Mouse (Mus musculus) kidney, adult 11 months (tissue): ENCODE measurements around the gene Olfr303.
"Not testable (repeated sequence)": the region's sequence is repeated elsewhere in the genome, so short reads cannot be mapped to it uniquely, and the experiment has no call there.

ENCODE experiments used
- DNase-seq: peaks from one replicate; pipeline ENCODE4 v3.0.0; 2022

Olfr303 gene

GRCm38 (mm10) chr7:86397689-86398088 lies at the start of gene Olfr303:
Olfr303 (minus strand) TSS chr7:86397789.
- no peak for DNase-seq

- DNase-seq, result no peak
Measured at GRCm38 (mm10) chr7:86403546-86403945, 6.0 kb upstream of the Olfr303 start, which contains the start of gene Olfr301. Olfr301 (plus strand) TSS chr7:86403846.

- DNase-seq, result no peak
Measured at GRCm38 (mm10) chr7:86386558-86386957, 11.0 kb downstream of the Olfr303 start, which contains the start of gene Olfr304. Olfr304 (minus strand) TSS chr7:86386658.

- no peak for DNase-seq
Measured at GRCm38 (mm10) chr7:86385769-86386168, 11.8 kb downstream of the Olfr303 start.

GRCm38 (mm10) chr7:86366828-86367227 lies 30.8 kb downstream of the Olfr303 start, which contains the start of gene Olfr305:
Olfr305 (minus strand) TSS chr7:86366928.
- no peak for DNase-seq

GRCm38 (mm10) chr7:86346296-86346695 lies 51.3 kb downstream of the Olfr303 start:
- not testable (repeated sequence) for DNase-seq

GRCm38 (mm10) chr7:86344253-86344652 lies 53.3 kb downstream of the Olfr303 start:
- DNase-seq, result no peak

GRCm38 (mm10) chr7:86342881-86343565 lies 54.6 kb downstream of the Olfr303 start:
- DNase-seq, result no peak
